Mouse (Mus musculus) embryonic facial prominence, embryonic 10.5 days (tissue): ENCODE results near the gene Plxna2. TPM values are rescaled to one million over a fixed set of nuclear protein-coding genes. Genes with fewer than 3 reads are reported as not detected.

Experiments used
- DNase-seq: peaks from one replicate; pipeline ENCODE4 v3.0.0-alpha.2; 2017; ENCODE audit warnings: low spot score
- H3K27ac ChIP-seq: fragments of 300-500 bp; sonication (generic); replicated peaks from 2 replicates; pipeline ENCODE4 v1.5.1; 2016; ENCODE audit warnings: mild to moderate bottlenecking
- H3K27me3 ChIP-seq: fragments of 300-500 bp; sonication (generic); replicated peaks from 2 replicates; pipeline ENCODE4 v1.6.1; 2016; ENCODE audit warnings: low read depth, mild to moderate bottlenecking; ENCODE audit not compliant: poor library complexity, severe bottlenecking
- H3K36me3 ChIP-seq: fragments of 300-500 bp; sonication (generic); replicated peaks from 2 replicates; pipeline ENCODE4 v1.6.1; 2016; ENCODE audit warnings: mild to moderate bottlenecking, moderate library complexity
- H3K4me1 ChIP-seq: fragments of 300-500 bp; sonication (generic); 2 replicates; pipeline ENCODE4 v1.6.1; 2016
- H3K4me3 ChIP-seq: fragments of 300-500 bp; sonication (generic); 2 replicates; pipeline ENCODE4 v1.5.1; 2016; ENCODE audit warnings: mild to moderate bottlenecking, moderate library complexity
- H3K9me3 ChIP-seq: fragments of 300-500 bp; sonication (generic); 2 replicates; pipeline ENCODE4 v1.6.1; 2016; ENCODE audit warnings: mild to moderate bottlenecking
- WGBS: fragments of 180-500 bp; shearing (Covaris S2); methylation state at CpG from one replicate; pipeline ENCODE4 v1.1.7; 2016; 5-methylcytosine and 5-hydroxymethylcytosine counted together
- polyA plus RNA-seq: library from polyadenylated mRNA; unstranded; fragments of >200 nt; fragmentation: Nextera tagmentation; extraction: Ambion mirVana; gene quantifications from 2 replicates; pipeline ENCODE4 v1.2.1, GENCODE M21; 2016

Plxna2 gene
- polyA plus RNA-seq, 1 experiment from 2014 or later: 12.9 TPM

DNA sequence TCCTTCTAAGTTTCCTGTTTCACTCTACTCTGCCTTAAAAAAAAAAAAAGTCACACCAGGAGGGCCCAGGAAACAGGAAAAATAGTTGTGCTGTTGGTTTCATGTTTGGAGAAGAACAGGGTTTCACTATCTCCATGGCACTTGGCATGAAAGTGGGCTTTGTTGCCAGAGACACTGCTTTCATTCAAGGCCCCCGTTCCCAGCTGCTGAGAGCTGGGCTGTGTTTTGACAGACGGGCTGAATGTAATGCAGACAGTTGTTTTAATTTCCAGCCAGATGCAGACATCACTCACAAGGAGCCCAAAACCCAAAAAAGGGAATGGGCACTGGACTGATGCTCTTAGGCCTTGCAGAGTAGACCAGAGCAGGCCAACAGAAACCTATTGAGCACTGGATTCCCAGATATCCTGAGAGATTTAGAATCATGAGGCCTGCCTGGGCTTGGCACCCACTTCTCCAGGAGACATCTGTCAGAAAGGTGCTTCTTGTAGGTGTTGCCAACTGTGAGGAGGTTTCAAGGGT is 124.9 kb downstream of the Plxna2 start:
- no peak overlapping the region; the same call in 1 of the 2 replicates for H3K27ac ChIP-seq
- WGBS: 21% methylated on average over 2 of the region's 2 CpGs
- H3K27me3 ChIP-seq: no peaks in the 10 kb centered on the region
- peaks cover 59% of the 10 kb centered on the region for H3K4me1 ChIP-seq
- no peaks in the 10 kb centered on the region for H3K9me3 ChIP-seq
- DNase-seq: peak; percentile 17
- H3K4me3 ChIP-seq: no peak overlapping the region
- H3K36me3 ChIP-seq: no peaks in the 10 kb centered on the region

DNA sequence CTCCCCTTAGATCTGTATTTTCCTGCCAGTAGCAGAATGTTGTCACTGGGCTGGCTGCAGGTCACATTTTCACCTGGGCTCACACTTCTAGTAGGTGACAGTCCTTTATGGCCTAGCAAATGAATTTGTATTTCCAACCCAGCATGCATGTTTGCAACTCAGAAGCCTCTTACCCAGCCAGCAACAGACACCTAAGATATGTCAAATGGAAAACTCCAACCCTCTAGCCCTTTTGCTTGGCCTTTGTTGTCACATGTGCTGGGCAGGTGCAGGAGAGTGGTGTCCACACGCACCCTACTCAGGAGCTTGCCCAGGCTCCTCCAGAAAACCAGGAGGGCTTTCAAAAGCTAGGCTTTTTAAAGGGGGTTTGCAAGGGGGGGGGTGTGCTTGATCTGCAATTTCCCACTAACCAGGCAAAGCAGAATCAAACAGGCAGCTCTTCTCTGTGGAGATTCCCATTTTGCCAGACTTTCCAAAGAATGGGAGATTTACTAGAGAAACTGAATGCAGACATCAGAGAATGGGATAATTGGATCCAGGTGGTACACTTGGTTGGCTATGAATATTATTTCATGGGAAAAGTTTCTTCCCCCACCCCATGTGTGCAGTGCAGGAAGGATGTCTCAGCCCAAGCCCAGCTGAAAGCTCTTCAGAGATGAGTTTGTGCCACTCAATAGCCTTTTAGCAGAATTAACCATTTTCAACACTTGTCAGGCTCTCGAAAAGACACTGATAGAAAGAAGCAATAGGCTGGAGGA is 127.3 kb downstream of the Plxna2 start:
- peak overlapping the region; percentile 66; the same call in 1 of the 2 replicates for H3K27ac ChIP-seq

DNA sequence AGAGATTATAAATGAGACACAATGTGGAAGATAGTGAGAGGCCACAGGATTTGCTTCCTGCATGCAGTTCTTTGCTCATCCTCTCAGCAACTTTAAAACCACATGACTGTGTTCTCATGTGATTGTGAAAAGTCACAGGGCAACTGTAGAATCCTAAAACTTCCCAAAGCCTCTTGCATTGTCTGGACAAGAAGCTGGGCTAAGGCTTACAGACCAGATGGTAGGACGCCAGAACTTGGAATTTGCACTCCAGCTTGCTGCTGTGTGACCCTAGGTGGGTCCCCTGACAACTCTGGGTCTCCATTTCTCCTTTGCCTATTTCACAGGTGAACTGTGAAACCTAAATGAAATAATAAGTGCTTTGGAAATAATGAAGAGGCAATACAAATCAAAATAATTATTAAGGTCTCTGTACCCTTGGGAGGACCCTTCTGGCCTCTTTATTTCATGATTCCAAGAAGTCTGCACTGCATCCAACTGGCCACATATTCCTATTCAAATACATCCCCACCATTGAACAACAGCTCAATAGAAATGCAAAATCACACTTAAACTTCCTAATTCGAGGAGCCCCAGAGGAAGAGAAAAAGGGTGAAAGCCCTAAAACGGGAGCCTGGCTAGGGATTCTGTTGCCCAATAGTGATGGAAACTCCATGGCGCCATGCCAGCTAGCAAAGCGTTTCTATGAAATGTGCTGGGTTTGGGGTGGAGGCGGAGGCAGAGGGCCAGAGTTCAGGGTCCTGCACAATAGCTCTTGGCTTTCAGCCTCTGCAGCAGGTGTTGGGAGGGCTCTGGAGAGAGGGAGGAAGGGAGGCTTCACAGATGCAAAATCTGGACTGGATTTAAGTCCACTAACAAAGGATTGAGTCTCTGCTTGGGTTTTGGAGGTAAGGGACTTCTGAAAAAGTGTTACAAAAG is 128.6 kb downstream of the Plxna2 start:
- H3K27me3 ChIP-seq: no peaks in the 10 kb centered on the region
- H3K36me3 ChIP-seq: peaks cover 18% of the 10 kb centered on the region
- H3K4me3 ChIP-seq: no peak overlapping the region
- H3K27ac ChIP-seq: peak overlapping the region; percentile 61
- no peaks in the 10 kb centered on the region for H3K9me3 ChIP-seq
- peak; percentile 42 for DNase-seq
- H3K4me1 ChIP-seq: peaks cover 38% of the 10 kb centered on the region
- 36% methylated on average over 6 of the region's 6 CpGs for WGBS

More for the DNA sequence above, 127.3 kb downstream of the Plxna2 start:
- H3K36me3 ChIP-seq: peaks cover 8% of the 10 kb centered on the region
- no peaks in the 10 kb centered on the region for H3K27me3 ChIP-seq
- no peaks in the 10 kb centered on the region for H3K9me3 ChIP-seq
- H3K4me3 ChIP-seq: no peak overlapping the region
- H3K4me1 ChIP-seq: peaks cover 45% of the 10 kb centered on the region
- no peak for DNase-seq
- WGBS: 68% methylated on average over 2 of the region's 2 CpGs

DNA sequence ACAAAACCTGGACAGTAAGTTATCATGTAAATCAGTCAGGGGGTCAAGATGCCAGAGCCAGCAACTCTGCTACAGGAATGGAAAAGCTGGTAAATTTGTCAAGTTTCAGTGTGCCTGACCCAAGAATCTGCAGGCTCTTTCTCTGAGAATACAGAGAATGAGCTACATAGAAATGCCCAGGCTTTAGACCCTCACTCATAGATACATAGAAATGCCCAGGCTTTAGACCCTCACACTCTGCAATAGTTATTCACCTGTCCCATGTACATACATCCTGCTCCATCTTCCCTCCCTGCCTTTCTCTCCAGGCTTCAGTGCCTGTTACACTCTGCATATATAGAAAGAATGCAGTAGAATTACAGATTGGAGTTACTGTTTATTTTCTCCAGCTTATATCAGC is 129.2 kb downstream of the Plxna2 start:
- Histone ChIP-seq H3K4me3 (no peak overlapping the region), H3K36me3 (peaks cover 23% of the 10 kb centered on the region), H3K4me1 (peaks cover 36% of the 10 kb centered on the region), H3K9me3 (no peaks in the 10 kb centered on the region), H3K27ac (peak overlapping the region; percentile 61; the same call in 1 of the 2 replicates), H3K27me3 (no peaks in the 10 kb centered on the region)
- DNase-seq: no peak

DNA sequence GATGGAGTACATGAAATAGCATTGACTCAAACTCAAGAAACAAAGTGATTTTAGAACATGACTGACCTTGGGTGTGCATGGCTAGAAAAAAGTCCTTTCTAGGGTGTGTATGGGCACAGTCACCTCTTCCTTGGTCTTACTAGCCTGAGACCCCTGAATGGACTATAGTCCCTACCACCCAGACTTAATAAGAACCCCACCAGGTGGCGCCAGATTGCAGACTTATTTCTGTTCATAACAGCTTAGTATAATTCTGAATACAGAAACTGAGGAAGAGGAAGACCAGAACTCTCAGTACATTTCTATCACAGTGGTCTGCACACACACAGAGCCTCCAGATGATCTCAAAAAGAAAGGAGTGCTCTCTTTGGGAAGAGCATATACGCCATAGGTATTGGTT is 135.2 kb downstream of the Plxna2 start:
- Histone ChIP-seq H3K9me3 (no peaks in the 10 kb centered on the region), H3K27me3 (no peaks in the 10 kb centered on the region), H3K4me3 (no peak overlapping the region), H3K36me3 (peaks cover 56% of the 10 kb centered on the region), H3K4me1 (no peaks in the 10 kb centered on the region), H3K27ac (no peak overlapping the region)
- 49% methylated on average over 2 of the region's 2 CpGs for WGBS
- peak; percentile 63 for DNase-seq

DNA sequence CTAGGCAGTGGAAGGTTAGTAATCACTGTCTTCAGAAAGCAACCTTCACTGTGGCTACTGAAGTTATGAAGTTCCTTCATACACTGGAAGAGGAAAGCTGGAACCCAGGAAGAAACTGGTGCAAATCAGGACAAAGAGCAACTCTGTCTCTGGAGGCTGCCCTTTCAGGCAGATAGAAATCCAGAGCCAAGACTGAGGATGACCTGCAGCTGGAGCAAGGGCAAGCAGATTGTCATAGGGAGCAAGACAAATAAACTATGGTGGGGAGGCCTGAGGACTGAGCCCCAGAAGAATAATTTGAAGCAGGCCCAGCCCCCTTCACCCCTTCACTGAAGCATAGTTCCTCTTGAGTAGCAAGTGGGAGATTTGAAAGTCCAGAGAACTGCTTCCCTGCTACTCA is 138.0 kb downstream of the Plxna2 start:
- H3K4me3 ChIP-seq: no peak overlapping the region
- no peak overlapping the region for H3K27ac ChIP-seq
- no peaks in the 10 kb centered on the region for H3K27me3 ChIP-seq
- no peaks in the 10 kb centered on the region for H3K4me1 ChIP-seq
- no peak for DNase-seq
- H3K9me3 ChIP-seq: no peaks in the 10 kb centered on the region
- peaks cover 53% of the 10 kb centered on the region for H3K36me3 ChIP-seq

DNA sequence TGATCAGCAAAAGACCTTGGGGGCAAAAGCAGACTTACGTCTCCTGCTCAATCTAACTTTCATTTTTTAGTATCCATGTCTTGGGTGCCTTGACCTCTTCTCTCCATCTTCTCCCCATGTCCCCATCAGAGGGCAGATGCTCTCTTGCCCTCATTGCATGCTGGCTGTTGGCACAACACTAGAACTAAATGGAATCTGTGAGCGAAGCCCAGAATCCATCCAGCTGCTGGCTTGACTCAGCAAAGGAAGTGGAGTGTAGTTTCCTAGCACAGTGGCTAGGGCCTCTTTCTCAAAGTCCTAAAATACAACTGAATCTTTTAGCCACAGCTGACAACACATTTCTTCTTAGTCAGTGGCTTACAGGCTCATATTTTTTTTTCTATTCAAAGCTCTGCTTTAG is 138.4 kb downstream of the Plxna2 start:
- no peak for DNase-seq
- peaks cover 49% of the 10 kb centered on the region for H3K36me3 ChIP-seq
- H3K27me3 ChIP-seq: no peaks in the 10 kb centered on the region
- no peaks in the 10 kb centered on the region for H3K9me3 ChIP-seq
- no peak overlapping the region for H3K4me3 ChIP-seq
- 76% methylated on average over 2 of the region's 2 CpGs for WGBS
- H3K4me1 ChIP-seq: no peaks in the 10 kb centered on the region
- no peak overlapping the region for H3K27ac ChIP-seq

DNA sequence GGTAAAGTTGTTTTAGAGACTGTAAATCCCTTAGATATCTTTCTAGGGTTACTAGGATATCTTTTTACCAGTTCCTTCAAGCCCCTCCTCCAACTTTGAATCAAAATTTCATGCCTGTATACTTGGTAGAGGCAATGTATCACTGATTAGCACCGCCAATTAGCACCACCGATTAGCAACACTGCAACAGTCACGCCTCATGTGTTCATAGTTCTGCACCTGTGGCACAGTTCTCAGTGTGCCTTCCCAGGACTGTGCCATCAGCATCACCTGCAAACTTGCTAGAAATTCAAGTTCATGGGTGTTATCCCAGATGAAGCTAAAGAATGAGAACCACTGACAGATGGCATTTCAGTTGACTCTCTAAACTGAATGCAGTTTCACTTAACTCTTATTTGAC is 138.8 kb downstream of the Plxna2 start:
- H3K4me3 ChIP-seq: no peak overlapping the region
- H3K36me3 ChIP-seq: peaks cover 47% of the 10 kb centered on the region
- no peak overlapping the region for H3K27ac ChIP-seq
- H3K9me3 ChIP-seq: no peaks in the 10 kb centered on the region
- no peaks in the 10 kb centered on the region for H3K4me1 ChIP-seq
- no peaks in the 10 kb centered on the region for H3K27me3 ChIP-seq
- WGBS: 87% methylated on average over 3 of the region's 3 CpGs
- no peak for DNase-seq

DNA sequence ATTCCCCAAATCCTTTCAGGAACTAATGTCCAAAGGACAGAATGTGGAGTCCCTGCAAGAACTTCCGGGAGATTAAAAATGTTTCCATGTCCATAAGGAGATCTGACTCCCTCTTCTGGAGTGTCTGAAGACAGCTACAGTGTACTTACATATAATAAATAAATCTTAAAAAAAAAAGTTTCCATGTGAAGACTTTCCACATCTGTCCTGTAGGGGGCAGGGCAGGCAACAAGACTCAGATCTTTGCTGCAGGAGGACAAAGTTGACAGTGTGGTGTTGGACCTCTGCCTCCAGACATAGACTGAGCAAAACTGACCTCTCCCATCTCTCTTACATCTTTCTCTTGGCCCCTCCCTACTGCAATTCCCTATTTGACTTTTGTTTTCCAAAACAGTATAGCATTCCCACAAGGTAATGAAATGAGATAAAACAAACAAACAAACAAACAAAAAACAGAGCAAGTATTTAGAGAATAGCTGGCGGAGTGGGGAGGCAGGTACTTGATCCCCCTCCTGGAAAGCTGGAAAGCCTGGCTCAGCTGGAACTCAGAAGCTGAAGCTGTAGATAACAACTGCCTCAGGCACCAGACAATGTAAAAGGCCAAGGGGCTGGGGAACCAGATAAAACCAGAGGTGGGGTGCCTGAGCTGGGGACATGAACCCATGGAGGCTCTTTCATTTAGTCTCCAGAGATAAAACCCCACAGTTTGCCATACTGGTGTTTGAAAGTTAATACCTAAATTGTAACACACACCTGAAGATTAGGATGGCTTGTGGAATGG is 143.6 kb downstream of the Plxna2 start:
- Histone ChIP-seq H3K27me3 (no peaks in the 10 kb centered on the region), H3K4me3 (no peak overlapping the region), H3K36me3 (peaks cover 71% of the 10 kb centered on the region), H3K9me3 (no peaks in the 10 kb centered on the region), H3K4me1 (no peaks in the 10 kb centered on the region), H3K27ac (no peak overlapping the region)
- DNase-seq: no peak
- 77% methylated on average over 2 of the region's 2 CpGs for WGBS

DNA sequence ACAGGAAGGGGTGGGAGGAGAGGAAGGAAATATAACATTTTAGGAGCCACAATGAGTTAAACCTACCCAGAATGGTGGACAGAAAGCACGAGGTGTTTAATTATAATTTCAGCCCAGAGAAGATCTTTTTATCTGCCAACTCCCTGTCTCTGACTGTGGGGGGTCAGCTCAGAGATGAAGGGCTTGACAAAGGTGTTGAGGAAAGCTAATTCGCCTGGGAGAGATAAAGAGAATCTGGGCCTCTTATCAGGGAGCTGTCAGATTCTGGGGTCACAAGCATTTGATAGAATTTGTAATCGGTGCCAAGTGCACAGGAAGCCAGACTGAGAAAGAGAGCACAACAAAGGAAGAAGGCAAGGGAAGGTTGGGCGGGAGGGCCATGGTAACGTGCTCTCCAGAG is 144.9 kb downstream of the Plxna2 start:
- no peak for DNase-seq
- no peaks in the 10 kb centered on the region for H3K4me1 ChIP-seq
- no peak overlapping the region for H3K4me3 ChIP-seq
- no peak overlapping the region; the same call in 1 of the 2 replicates for H3K27ac ChIP-seq
- H3K36me3 ChIP-seq: peaks cover 69% of the 10 kb centered on the region
- H3K9me3 ChIP-seq: no peaks in the 10 kb centered on the region
- H3K27me3 ChIP-seq: no peaks in the 10 kb centered on the region
- 72% methylated on average over 5 of the region's 5 CpGs for WGBS

DNA sequence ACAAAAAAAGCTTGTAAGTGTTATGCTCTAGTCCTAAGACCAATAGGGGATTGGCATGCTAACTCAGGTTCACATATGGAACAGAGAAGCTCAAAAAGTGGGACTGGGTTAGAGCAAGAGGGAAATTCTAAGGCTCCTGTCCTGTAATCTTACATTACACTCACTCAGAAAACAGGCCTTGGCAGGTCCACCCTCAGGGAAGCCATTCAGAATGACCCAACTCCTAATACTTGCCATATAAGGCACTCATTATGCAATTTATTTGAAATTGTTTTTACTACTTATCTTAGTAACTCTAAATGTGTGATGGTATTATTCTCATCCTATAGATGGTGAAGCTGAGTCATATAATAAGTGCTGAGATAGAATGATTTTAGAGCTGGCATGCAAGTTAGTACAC is 146.9 kb downstream of the Plxna2 start:
- H3K27me3 ChIP-seq: no peaks in the 10 kb centered on the region
- peaks cover 64% of the 10 kb centered on the region for H3K36me3 ChIP-seq
- no peaks in the 10 kb centered on the region for H3K9me3 ChIP-seq
- H3K4me3 ChIP-seq: no peak overlapping the region
- DNase-seq: no peak
- no peaks in the 10 kb centered on the region for H3K4me1 ChIP-seq
- H3K27ac ChIP-seq: no peak overlapping the region

DNA sequence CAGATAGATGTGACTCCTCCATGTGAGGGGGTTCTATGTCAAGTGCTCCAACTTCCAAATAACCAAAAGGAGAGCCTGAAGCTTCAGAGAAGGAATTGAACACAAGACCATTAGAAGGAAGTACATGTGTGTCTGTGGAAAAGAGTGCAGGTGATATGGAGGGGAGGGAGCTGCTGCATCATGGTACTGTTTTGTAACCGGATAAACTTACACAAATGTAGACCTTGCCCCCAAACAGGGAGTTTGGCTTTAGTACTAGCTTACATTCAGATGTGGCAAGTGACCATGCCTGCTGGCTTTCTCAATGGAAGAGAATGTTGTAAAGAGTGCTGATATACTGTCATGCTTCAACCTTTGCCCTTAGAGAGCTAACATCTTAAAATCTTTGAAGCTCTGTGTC is 150.8 kb downstream of the Plxna2 start:
- DNase-seq: no peak
- Histone ChIP-seq H3K36me3 (peaks cover 48% of the 10 kb centered on the region), H3K27me3 (no peaks in the 10 kb centered on the region), H3K4me3 (no peak overlapping the region), H3K27ac (no peak overlapping the region), H3K4me1 (peaks cover 2% of the 10 kb centered on the region), H3K9me3 (no peaks in the 10 kb centered on the region)
- WGBS: 84% methylated on average over 1 of the region's 1 CpGs
